Mouse (Mus musculus): ENCODE measurements around the gene Tdp1. TPM values are rescaled to one million over a fixed set of nuclear protein-coding genes. Genes with fewer than 3 reads are reported as not detected.

The Tdp1 gene
- polyA plus RNA-seq, 1 experiment: 21.4 TPM

DNA sequence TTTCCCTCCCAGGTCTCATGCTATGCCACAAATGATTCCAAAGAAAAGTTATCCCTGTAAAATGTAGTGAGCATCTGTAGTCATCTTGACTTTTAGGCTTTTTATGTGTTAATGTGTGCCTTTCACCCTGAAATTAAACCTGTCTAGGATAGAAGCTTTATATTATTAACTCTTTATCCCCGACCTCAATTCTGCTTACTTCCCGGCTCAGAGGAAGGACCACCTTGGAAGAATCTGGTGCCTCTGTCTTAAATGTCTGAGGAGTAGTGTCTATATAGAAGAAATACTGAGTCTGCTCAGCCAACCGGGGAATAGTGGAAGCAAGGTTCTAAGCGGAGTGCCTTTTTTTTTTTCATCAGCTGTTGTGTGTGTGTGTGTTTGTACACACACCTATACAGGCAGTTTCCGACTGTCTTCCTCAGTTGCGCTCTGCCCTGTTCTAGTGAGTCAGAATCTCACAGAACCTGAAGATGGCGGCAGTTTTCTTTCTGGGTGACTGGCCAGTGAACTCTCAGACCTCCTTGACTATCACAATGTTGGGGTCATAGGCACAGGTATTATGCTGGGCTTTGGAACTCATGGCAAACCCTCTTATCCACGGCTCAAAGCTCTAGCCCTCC is 1.1 kb downstream of the Tdp1 start:
- H3K4me3 ChIP-seq (ENCODE audit: insufficient read depth, low read length): peak overlapping the region; percentile 99
- TF ChIP-seq POLR2A (IDR thresholded peaks at IDR 0.05; ENCODE audit: extremely low read depth, insufficient read depth, low read length) (no peak), CTCF (IDR thresholded peaks at IDR 0.05; ENCODE audit: extremely low read depth, insufficient read depth, low read length) (no peak)
- H3K4me1 ChIP-seq (ENCODE audit: control insufficient read depth, insufficient read depth, low read length): no peaks in the 10 kb centered on the region; the same call in 1 of the 2 replicates
- no peak overlapping the region for H3K27ac ChIP-seq (ENCODE audit: insufficient read depth, low read length)

DNA sequence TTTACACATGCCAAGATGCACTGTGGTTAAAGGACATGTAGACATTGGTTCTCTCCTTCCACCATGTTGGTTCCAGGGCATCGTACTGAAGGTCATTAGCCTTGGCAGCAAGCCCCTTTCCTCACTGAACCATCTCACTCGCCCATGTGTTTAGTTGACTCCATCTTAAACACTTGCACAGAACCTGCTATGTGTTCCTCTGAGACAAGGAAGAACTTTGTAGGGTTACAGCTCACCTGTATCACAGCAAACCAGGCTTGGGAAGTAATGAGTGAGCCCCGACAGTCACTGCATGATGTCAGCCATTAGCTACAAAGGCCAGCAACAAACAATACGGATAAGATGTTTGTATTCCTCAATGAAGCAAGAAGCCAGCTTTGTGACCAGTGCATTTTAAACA is 13.5 kb downstream of the Tdp1 start:
- H3K4me3 ChIP-seq (ENCODE audit: insufficient read depth, low read length): no peak overlapping the region
- TF ChIP-seq CTCF (IDR thresholded peaks at IDR 0.05; ENCODE audit: extremely low read depth, insufficient read depth, low read length): no peak
- no peak for TF ChIP-seq POLR2A (IDR thresholded peaks at IDR 0.05; ENCODE audit: extremely low read depth, insufficient read depth, low read length)

DNA sequence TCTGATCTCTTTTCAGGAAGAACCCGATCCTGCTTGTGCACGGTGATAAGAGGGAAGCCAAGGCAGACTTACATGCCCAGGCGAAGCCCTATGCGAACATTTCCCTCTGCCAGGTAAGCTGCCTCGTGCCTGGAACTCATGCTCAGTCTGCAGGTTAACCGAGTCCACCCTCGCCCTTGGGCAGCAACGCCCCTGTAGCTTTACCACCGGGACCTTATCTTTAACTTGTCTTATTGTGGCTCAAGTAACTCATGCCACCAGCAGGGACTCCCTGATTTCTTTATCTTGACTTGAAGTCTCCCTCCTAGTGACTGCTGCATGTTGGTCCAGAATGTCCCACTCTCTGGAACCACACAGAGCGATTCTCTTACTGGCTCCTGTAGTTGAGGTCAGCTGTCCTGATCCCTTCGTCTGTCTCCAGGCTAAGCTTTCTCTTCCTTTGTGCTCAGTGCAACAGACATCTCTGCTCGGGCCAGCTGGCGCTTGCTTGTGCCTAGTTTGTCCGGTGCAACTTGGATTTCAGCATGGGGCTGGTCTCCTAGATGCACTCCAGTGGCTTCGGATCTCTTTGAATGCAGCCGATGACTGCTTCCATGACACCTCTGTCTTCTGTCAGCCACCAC is 14.0 kb downstream of the Tdp1 start:
- Histone ChIP-seq H3K27ac (ENCODE audit: insufficient read depth, low read length) (no peak overlapping the region), H3K4me3 (ENCODE audit: insufficient read depth, low read length) (no peak overlapping the region), H3K4me1 (ENCODE audit: control insufficient read depth, insufficient read depth, low read length) (no peaks in the 10 kb centered on the region)
- TF ChIP-seq CTCF (IDR thresholded peaks at IDR 0.05; ENCODE audit: extremely low read depth, insufficient read depth, low read length) (no peak), POLR2A (IDR thresholded peaks at IDR 0.05; ENCODE audit: extremely low read depth, insufficient read depth, low read length) (no peak)

More for the DNA sequence above, 13.5 kb downstream of the Tdp1 start:
- no peak overlapping the region for H3K27ac ChIP-seq (ENCODE audit: insufficient read depth, low read length)
- no peaks in the 10 kb centered on the region for H3K4me1 ChIP-seq (ENCODE audit: control insufficient read depth, insufficient read depth, low read length)

DNA sequence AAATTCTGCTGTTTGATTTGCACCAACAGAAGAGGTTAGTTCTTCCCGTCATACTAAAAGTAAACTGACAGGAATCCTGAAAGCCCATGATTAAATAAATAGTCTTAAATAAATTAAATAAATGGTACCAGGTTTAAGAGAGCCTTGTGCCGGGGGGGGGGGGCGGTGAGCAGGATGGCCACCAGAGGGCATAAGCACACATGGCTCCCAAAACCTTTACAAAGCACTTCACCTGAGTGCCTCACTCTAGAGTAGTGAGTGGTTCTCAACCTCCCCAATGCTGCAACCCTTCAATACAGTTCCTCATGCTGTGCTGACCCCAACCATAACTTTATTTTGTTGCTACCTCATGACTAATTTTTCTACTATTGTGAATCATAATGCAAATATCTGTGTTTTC is 15.7 kb downstream of the Tdp1 start:
- TF ChIP-seq CTCF (IDR thresholded peaks at IDR 0.05; ENCODE audit: extremely low read depth, insufficient read depth, low read length): peak; percentile 27; the same call in 1 of the 2 replicates
- no peak for TF ChIP-seq POLR2A (IDR thresholded peaks at IDR 0.05; ENCODE audit: extremely low read depth, insufficient read depth, low read length)
- Histone ChIP-seq H3K4me3 (ENCODE audit: insufficient read depth, low read length) (no peak overlapping the region), H3K4me1 (ENCODE audit: control insufficient read depth, insufficient read depth, low read length) (peaks cover 3% of the 10 kb centered on the region), H3K27ac (ENCODE audit: insufficient read depth, low read length) (no peak overlapping the region)

DNA sequence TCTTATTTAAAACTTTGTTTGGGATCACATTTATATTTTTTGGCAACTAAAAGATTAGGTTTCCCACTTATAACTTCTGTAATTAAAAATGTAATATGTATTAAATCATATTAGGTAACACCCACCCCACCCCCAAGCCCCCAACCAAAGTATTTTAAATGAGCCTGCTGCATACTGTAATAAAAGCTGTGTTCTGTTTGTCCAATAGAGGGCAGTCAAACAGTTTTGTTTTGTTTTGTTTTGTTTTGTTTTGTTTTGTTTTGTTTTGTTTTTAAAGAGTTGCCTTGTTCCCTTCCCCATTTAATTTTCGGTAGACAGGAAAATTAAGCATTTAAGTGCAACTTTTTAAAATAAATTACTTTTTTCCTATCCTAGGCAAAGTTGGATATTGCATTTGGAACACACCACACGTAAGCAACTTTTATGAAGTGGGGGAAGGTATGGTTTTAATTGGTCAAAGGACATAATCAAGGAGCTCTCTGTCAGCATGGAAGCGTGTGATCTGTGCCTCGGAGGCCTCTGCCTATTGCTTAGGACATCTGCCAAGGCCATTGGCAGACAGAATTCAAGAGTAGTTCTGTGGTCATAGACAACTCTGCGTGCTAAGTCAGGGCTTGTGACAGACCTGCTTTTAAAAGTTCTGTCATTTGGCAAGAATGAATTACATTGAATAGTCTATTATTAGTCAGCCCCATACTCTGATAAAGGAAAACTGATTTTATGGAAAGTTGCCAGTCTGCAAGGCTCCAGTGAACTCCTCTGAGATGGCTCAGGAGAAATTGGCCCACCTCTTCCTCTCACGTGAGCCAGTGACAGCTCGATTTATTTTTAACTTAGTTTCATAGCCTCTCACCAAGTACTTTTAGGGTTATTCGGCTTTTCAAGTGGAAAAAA is 17.9 kb downstream of the Tdp1 start:
- no peak overlapping the region for H3K27ac ChIP-seq (ENCODE audit: insufficient read depth, low read length)
- H3K4me3 ChIP-seq (ENCODE audit: insufficient read depth, low read length): no peak overlapping the region
- TF ChIP-seq CTCF (IDR thresholded peaks at IDR 0.05; ENCODE audit: extremely low read depth, insufficient read depth, low read length) (no peak), POLR2A (IDR thresholded peaks at IDR 0.05; ENCODE audit: extremely low read depth, insufficient read depth, low read length) (no peak)
- peaks cover 3% of the 10 kb centered on the region for H3K4me1 ChIP-seq (ENCODE audit: control insufficient read depth, insufficient read depth, low read length)

DNA sequence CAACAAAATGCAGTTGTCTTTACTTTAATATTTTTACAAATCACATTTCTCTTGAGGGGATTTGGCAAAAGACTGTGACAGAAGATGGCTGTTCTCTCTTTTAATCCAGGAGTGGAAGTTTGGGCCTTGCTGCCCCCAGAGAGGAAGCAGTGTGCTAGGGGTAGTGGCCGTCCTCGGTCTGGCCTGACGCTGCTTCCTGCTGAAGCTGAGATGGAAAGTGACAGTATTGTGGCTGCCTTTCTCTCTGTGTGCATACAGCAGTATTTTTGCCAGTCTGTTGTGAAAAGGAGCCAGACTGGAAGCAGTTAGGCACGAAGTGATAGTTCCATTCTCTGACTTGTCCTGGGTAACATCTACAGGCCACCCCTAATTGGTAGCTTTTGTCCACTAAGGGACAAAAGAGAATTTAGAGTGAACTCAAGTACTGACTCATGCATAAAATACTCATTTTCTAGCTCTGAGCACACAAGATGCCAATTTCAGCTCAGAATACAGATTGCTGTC is 18.6 kb downstream of the Tdp1 start:
- Histone ChIP-seq H3K4me3 (ENCODE audit: insufficient read depth, low read length) (no peak overlapping the region), H3K4me1 (ENCODE audit: control insufficient read depth, insufficient read depth, low read length) (peaks cover 3% of the 10 kb centered on the region), H3K27ac (ENCODE audit: insufficient read depth, low read length) (0 out of 2 replicates have a peak overlapping the region, but pooled peaks have one; percentile 16)
- TF ChIP-seq CTCF (IDR thresholded peaks at IDR 0.05; ENCODE audit: extremely low read depth, insufficient read depth, low read length) (no peak), POLR2A (IDR thresholded peaks at IDR 0.05; ENCODE audit: extremely low read depth, insufficient read depth, low read length) (no peak)

DNA sequence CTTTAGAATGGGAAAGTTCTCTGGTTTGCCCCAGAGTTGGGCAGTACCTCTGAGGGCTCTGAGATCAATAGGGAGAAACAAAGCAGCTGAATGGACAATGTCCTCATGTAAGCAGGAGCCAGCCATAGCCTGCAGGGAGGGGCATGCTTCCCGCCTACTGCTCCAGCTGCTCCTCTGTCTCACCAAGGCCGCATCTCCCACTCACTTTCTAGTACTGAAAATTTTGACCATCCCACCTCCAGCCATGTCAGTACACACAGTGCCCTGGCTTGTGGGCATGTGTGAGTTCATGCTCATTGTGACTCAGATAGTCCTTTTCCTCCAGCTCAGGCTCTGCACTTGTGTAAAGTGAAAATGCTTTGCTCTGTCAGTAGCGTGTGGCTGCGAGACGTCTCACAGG is 20.2 kb downstream of the Tdp1 start:
- Histone ChIP-seq H3K27ac (ENCODE audit: insufficient read depth, low read length) (no peak overlapping the region), H3K4me3 (ENCODE audit: insufficient read depth, low read length) (no peak overlapping the region), H3K4me1 (ENCODE audit: control insufficient read depth, insufficient read depth, low read length) (peaks cover 3% of the 10 kb centered on the region)
- TF ChIP-seq POLR2A (IDR thresholded peaks at IDR 0.05; ENCODE audit: extremely low read depth, insufficient read depth, low read length) (no peak), CTCF (IDR thresholded peaks at IDR 0.05; ENCODE audit: extremely low read depth, insufficient read depth, low read length) (no peak)

DNA sequence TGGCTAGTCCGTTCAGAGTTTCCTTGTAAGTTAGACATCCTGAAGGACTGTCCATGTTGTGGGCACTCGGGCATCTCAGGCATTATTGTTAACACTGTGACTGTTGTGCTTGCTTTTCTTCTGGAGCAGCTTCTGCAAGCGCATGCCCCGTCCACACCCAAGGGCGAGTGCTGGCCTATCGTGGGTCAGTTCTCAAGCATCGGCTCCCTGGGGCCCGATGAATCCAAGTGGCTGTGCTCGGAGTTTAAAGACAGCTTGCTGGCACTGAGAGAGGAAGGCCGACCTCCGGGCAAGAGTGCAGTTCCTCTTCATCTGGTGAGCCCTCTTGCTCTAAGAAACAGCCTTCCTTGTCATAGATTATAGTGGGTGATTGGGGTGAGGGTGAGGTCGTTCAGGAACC is 27.1 kb downstream of the Tdp1 start:
- Histone ChIP-seq H3K4me3 (ENCODE audit: insufficient read depth, low read length) (no peak overlapping the region), H3K27ac (ENCODE audit: insufficient read depth, low read length) (no peak overlapping the region), H3K4me1 (ENCODE audit: control insufficient read depth, insufficient read depth, low read length) (no peaks in the 10 kb centered on the region)
- TF ChIP-seq POLR2A (IDR thresholded peaks at IDR 0.05; ENCODE audit: extremely low read depth, insufficient read depth, low read length) (no peak), CTCF (IDR thresholded peaks at IDR 0.05; ENCODE audit: extremely low read depth, insufficient read depth, low read length) (no peak)

DNA sequence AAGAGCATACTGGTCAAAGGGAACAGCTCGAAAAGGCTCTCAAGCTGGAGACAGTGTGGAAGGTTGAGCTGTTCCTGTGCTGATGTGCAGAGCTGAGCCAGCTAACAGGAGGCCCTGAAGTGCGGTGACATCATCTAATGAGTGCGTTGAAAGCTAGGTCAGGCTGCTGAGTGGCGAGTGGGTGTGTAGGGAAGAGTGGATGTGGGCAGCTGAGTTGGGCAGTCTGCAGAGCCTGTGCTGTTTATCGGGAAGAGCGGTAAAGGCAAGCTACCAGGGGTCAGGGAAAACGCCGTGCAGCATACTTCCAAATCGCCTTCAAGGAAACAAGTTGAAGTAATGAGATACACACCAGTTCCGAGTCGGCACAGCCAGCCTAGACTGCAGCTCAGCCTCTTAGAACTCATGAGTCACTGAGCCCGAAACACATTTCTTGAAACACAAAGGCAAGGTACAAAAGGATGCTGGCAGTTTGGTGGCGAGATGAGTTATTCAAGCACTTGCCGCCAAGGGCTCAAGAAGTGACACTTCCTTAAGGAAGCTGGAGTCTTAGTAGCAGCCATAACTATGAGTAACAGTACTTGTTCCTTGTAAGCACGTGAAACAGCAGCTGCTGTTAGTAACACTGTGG is 33.6 kb downstream of the Tdp1 start:
- Histone ChIP-seq H3K4me1 (ENCODE audit: control insufficient read depth, insufficient read depth, low read length) (peaks cover 3% of the 10 kb centered on the region), H3K4me3 (ENCODE audit: insufficient read depth, low read length) (no peak overlapping the region), H3K27ac (ENCODE audit: insufficient read depth, low read length) (no peak overlapping the region)
- TF ChIP-seq POLR2A (IDR thresholded peaks at IDR 0.05; ENCODE audit: extremely low read depth, insufficient read depth, low read length) (0 out of 2 replicates have a peak, but pooled peaks have one; percentile 13), CTCF (IDR thresholded peaks at IDR 0.05; ENCODE audit: extremely low read depth, insufficient read depth, low read length) (no peak)

All from cortical plate, adult 2 months (tissue).